Mouse (Mus musculus) olfactory bulb, adult 2 months (tissue): ENCODE measurements around the gene Fthl17c.

Experiments used
- CTCF ChIP-seq: fragments of 200-500 bp; IDR thresholded peaks from 2 replicates; pipeline ENCODE4 v1.5.1; 2012; ENCODE audit warnings: low read depth, mild to moderate bottlenecking, low read length, moderate library complexity; ENCODE audit not compliant: insufficient read depth
- POLR2A ChIP-seq: fragments of 200-500 bp; IDR thresholded peaks from 2 replicates; pipeline ENCODE4 v1.6.1; 2012; ENCODE audit warnings: mild to moderate bottlenecking, low read depth, low read length, moderate library complexity; ENCODE audit not compliant: insufficient read depth

DNA sequence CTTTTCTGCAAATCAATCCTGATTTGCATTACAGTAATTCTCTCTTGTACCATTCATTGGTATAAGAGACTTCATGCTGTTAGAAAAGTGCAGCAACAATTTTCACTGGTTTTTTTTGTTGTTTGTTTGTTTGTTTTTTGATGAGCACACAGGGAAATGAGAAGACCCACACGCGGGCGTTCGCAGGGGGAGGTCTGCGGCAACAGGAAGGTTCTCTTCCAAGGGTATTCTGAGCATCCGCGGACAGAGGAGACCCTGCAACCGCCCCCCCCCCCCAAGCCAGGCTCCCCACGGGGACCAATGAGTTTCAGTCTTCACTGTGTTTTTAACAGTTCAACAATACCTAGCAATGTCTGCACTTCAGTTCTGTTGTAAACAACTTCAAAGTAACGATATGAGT is 43.1 kb upstream of the Fthl17c start:
- no peak for TF ChIP-seq CTCF
- TF ChIP-seq POLR2A = no peak
